Mouse (Mus musculus): Measurements from ENCODE around the gene Grasp.

Gene Grasp

GRCm38 (mm10) chr15:101224006-101224906, at the start of gene Grasp:
Gene Grasp, plus strand, starts transcription at chr15:101224188.
- TF ChIP-seq GATA4 (IDR thresholded peaks at IDR 0.05; ENCODE audit: insufficient replicate concordance, low read length): no peak

DNA sequence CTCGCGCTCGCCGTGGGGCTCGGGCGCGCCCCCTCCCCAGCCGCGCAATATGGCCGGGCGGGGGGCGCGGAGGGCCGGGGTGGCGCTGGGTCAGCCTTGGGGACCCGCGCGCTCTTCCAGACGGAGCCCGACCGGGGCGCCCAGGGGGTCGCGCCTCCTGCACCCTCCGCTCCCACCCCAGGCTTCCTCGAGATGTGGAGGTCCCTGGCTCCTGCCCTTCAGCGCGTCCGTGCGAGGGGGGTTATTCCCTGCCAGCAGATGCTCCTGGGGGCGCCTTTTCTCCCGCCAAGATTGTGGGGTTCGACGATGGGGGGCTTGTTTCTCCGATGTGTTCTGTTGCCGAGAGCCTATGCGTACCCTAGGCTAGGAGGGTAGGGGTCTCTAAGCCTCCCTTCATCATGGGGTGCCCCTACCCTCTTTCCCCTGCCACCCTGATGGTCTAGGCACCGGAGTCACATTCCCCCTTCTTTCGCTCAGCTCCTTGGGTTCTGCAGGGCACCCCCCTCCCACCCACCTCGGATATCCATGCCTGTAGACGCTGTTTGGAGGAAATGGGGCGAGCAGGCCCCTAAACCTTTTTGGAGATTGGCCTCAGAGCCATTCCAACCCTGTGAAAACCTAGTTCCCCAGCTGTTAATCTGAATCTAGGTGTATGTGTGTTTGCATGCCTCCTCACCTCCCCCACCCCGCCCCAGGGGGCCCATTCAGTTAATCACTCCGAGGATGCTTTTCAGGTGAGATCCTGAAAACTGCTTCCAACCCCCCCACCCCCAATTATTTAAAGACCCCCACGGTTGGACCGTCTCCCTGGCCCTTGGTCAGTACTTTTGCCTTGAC, 49.5 kb upstream of the Grasp start:
- TF ChIP-seq GATA4 (IDR thresholded peaks at IDR 0.05; ENCODE audit: insufficient replicate concordance, low read length): no peak

GRCm38 (mm10) chr15:101175131-101175460, 48.9 kb upstream of the Grasp start:
- no peak for TF ChIP-seq GATA4 (IDR thresholded peaks at IDR 0.05; ENCODE audit: insufficient replicate concordance, low read length)

DNA sequence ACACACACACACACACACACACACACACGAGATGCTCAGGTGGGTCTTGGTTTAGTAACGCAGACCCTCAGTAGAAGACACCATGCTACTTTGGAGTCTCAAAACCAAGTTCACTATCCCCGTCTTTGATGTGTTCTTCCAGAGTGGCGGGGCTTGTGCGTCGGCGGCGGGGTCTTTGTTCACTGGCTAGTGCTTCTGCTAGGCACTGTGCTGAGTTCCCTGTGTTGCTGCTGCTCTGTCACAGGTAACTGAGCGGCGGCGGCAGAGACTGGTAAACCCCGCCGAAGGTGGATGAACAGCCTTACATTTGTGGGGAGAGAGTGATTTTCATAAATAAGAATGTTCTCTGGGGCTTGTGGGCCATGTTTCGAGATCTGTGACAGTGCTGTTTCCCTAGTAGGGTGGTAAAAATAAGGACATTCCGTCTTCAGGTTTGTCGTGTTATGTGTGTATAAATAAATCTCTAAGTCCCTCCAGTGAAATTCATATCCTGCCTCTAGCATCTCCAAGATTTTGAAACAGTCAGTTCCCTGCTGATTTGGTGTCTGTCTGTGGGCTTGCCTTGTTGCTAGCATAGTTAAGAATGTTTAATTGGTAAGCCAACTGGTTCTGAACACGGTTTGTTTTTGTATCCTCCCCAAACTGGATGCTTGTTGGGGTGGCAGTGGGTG, 48.2 kb upstream of the Grasp start:
- no peak for TF ChIP-seq GATA4 (IDR thresholded peaks at IDR 0.05; ENCODE audit: insufficient replicate concordance, low read length)

DNA sequence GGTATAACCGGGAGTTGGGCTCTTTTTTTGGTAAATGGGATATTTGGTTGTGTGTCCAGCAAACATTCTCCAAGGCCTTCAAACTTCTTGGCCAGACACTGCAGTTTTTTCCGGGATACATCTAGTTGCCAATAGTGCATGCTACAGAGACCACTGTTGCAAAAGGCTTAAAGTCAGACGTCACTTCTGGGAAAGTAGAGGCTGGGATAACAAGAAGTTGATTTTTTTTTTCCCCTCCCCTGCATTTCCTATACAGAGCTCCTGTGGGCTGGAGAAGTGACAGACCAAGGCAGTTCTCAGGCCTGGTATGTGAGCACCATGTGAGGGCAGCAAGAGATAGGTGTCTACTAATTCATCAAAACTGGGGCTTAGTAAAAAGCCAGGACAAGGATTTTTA, 47.7 kb upstream of the Grasp start:
- no peak for TF ChIP-seq GATA4 (IDR thresholded peaks at IDR 0.05; ENCODE audit: insufficient replicate concordance, low read length)

DNA sequence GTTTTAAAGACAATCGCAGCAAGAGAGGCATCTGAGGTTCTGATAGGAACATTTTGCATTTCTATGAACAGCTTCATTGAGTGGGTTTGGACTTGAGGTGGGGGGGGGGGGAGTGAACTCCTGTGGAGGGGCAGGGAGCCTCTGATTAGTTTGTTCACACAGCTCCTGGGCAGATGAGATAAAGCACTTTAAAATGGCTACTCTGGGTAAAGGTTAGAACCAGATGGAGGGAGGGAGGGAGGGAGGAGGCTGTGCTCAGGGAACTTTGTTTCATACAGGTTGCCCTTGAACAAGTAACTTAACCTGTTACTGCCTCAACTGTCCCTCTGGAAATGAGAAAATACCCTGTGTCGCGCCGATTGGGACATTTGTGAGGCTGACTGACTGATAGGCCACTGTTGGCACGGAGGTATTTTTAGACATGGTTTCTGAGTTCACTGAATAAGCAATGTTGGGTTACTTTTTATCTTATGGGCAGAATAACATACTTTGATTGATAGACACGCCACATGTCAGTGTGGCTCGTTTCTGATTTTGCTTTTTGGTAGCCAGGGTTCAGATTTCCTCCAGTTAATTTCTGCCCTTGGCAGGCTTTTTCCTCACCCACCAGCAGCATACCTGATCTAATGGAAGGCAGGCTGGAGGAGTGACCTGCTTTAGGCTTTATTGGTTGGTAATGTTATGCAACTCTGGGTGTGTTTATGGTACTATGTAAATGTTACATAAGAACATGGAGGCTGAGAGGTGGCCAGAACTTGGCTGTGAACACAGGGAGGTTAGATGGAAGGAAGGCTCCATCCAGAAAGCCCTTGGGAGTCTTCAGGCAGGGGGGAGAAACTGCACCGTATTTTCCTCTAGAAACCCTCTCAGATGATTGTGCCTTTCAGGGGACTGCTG, 46.9 kb upstream of the Grasp start:
- no peak for TF ChIP-seq GATA4 (IDR thresholded peaks at IDR 0.05; ENCODE audit: insufficient replicate concordance, low read length)

DNA sequence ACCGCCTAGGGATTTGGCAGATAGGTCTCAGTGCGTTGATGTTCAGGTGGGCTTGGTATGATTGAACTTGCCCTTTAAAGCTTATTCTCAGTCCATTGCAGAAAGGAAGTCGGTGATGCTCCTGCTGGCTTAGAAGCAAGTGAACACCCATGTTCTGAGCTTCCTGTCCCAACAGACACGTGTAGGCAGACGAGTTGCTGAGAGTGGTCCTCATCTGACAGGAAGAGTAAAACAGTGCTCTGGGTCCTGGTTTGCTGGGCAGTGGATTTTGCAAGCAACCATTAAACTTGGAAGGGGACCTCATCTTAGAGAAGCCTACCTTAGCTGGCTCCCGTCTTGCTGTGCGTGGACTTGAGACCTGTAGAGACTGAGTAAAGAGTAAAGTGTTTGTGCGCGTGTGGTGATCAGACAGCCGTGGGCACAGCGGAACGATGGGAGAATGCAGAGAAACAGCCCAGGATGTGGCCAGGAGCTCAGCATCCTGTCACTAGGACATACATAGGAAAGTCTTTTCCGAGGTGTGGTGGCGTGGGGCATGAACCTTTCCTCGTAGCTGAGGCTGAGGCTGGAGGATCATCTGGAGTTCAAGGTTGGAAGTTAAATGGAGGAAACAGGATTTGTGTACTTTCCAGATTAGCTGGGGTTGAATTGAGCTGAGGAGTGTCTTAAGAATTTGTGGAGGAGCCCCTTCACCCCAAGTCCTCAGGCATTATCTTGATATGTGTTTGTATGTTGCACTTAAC, 43.5 kb upstream of the Grasp start:
- TF ChIP-seq GATA4 (IDR thresholded peaks at IDR 0.05; ENCODE audit: insufficient replicate concordance, low read length): no peak

DNA sequence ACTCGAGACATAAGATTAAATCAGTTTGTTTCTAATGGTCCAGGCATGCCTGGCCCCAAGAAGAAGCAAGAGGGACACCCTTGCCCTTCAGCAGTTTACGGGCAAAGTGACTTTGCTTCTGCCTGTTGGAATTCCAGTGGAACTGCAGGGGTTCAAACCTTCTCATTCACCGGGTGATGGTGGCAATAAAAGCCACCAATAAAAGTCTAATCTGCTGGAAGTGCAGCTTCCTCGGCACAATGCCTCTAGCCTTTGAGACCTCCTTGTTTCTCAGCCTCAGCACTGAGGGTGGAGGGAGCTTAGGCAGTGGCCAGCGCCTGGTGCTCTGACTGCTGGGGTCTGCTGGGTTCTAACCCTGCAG, 42.9 kb upstream of the Grasp start:
- no peak for TF ChIP-seq GATA4 (IDR thresholded peaks at IDR 0.05; ENCODE audit: insufficient replicate concordance, low read length)

GRCm38 (mm10) chr15:101181500-101181899, 42.5 kb upstream of the Grasp start:
- TF ChIP-seq GATA4 (IDR thresholded peaks at IDR 0.05; ENCODE audit: insufficient replicate concordance, low read length): no peak

DNA sequence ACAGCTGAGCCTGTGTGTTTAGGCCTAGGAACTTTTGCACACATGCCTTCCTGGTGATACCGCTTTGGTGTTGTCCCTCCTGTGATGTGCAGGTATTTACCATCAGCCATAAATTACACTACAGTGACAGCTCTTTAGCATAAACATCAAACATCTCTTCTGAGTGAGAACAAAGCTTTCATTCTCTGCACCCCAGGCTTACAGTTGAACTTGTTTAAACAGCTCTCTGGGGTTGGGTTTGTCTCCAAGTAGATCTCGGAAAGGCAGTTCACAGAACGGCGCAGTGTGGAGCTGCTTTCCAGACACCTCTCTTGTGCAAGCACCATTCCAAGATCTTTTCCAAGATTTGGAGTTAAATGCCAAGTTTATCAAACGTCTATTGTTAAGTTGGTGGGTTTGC, 41.3 kb upstream of the Grasp start:
- no peak for TF ChIP-seq GATA4 (IDR thresholded peaks at IDR 0.05; ENCODE audit: insufficient replicate concordance, low read length)

- no peak for TF ChIP-seq GATA4 (IDR thresholded peaks at IDR 0.05; ENCODE audit: insufficient replicate concordance, low read length)
These were observed 39.7 kb upstream of the Grasp start for GRCm38 (mm10) chr15:101184300-101184699.

GRCm38 (mm10) chr15:101185549-101185948, 38.4 kb upstream of the Grasp start:
- no peak for TF ChIP-seq GATA4 (IDR thresholded peaks at IDR 0.05; ENCODE audit: insufficient replicate concordance, low read length)

DNA sequence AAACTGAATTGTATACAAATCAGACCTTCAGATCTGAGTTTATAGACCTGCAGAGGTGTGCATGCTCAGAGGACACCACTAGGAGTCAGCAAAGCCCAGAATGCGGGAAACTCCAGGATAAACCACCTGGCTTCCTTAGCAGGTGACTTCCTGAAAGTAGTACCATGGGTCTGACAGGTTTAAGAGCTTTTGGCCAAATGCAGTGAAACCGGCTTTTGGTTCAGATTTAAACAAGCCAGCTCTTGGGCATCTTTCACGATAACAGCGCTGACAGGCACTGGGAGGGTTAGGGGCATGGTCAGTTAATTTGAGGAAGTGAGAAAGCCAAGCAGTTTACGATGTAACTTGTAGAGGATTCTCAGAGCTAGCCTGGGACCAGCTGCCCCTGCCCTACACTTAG, 36.1 kb upstream of the Grasp start:
- no peak for TF ChIP-seq GATA4 (IDR thresholded peaks at IDR 0.05; ENCODE audit: insufficient replicate concordance, low read length)

Measured in liver, adult (tissue).